Mouse (Mus musculus) left cerebral cortex, postnatal 4 days (tissue): ENCODE measurements around the gene Hamp2. TPM values are rescaled to one million over a fixed set of nuclear protein-coding genes. Genes with fewer than 3 reads are reported as not detected.
A peak's percentile ranks its signal among the peaks of the same experiment; 100 is the strongest.
"Not testable (repeated sequence)": the region's sequence is repeated elsewhere in the genome, so short reads cannot be mapped to it uniquely, and the experiment has no call there.

Experiments
- DNase-seq: peaks from one replicate; pipeline ENCODE4 v3.0.0-alpha.2; 2022
- intact Hi-C: fragments of 180-260 bp; cut with DNase I; formaldehyde crosslinking; loops from one replicate; pipeline ENCODE4 v1.15.1; 2025
- total RNA-seq, 2 experiments: library from RNA; stranded (reverse); gene quantifications; 2 replicates each; pipeline ENCODE4 v1.2.3; 2021

The Hamp2 gene
- total RNA-seq: not detected

- intact Hi-C loops, DNase-seq: not testable (repeated sequence)
Measured at GRCm38 (mm10) chr7:30924581-30924980, at the start of gene Hamp2. Gene Hamp2 (minus strand): TSS chr7:30924681.

GRCm38 (mm10) chr7:30973501-30974289 is 49.2 kb upstream of the Hamp2 start, which contains the start of gene Fam187b:
Gene Fam187b (plus strand): TSS chr7:30973790.
- intact Hi-C loops: no loop called here
- peak; percentile 84 for DNase-seq

GRCm38 (mm10) chr7:30973251-30973500 is 48.7 kb upstream of the Hamp2 start, which contains the start of gene Lsr:
Gene Lsr (minus strand): TSS chr7:30973464.
- no peak for DNase-seq
- intact Hi-C loops: no loop called here

GRCm38 (mm10) chr7:30972426-30973250 is 48.2 kb upstream of the Hamp2 start:
- no peak for DNase-seq
- intact Hi-C loops: no loop called here

- no peak for DNase-seq
- intact Hi-C loops: no loop called here
Measured at GRCm38 (mm10) chr7:30971901-30972300, 47.4 kb upstream of the Hamp2 start.

- no peak for DNase-seq
- intact Hi-C loops: no loop called here
Measured at GRCm38 (mm10) chr7:30969174-30969573, 44.7 kb upstream of the Hamp2 start.

GRCm38 (mm10) chr7:30968611-30969010 is 44.1 kb upstream of the Hamp2 start:
- intact Hi-C loops: no loop called here
- no peak for DNase-seq

GRCm38 (mm10) chr7:30966657-30967056 is 42.2 kb upstream of the Hamp2 start:
- DNase-seq: no peak
- intact Hi-C loops: no loop called here

GRCm38 (mm10) chr7:30965677-30966076 is 41.2 kb upstream of the Hamp2 start:
- no peak for DNase-seq
- intact Hi-C loops: no loop called here

GRCm38 (mm10) chr7:30964366-30964765 is 39.9 kb upstream of the Hamp2 start:
- intact Hi-C loops: no loop called here
- DNase-seq: no peak

- intact Hi-C loops: no loop called here
- no peak for DNase-seq
Measured at GRCm38 (mm10) chr7:30962862-30963261, 38.4 kb upstream of the Hamp2 start.

GRCm38 (mm10) chr7:30959786-30960349 is 35.4 kb upstream of the Hamp2 start:
- intact Hi-C loops: no loop called here
- DNase-seq: no peak

- DNase-seq: no peak
- intact Hi-C loops: no loop called here
Measured at GRCm38 (mm10) chr7:30958866-30959487, 34.5 kb upstream of the Hamp2 start.

- no peak for DNase-seq
- intact Hi-C loops: no loop called here
Measured at GRCm38 (mm10) chr7:30958109-30958865, 33.8 kb upstream of the Hamp2 start.

GRCm38 (mm10) chr7:30957367-30957783 is 32.9 kb upstream of the Hamp2 start:
- intact Hi-C loops: no loop called here
- DNase-seq: peak; percentile 93

GRCm38 (mm10) chr7:30956756-30957366 is 32.4 kb upstream of the Hamp2 start, which contains the start of gene Usf2:
Gene Usf2 (minus strand): TSS chr7:30956803.
- intact Hi-C loops: no loop called here
- DNase-seq: peak; percentile 85

- peak; percentile 40 for DNase-seq
- intact Hi-C loops: no loop called here
Measured at GRCm38 (mm10) chr7:30956357-30956751, 31.9 kb upstream of the Hamp2 start.

GRCm38 (mm10) chr7:30955584-30956356 is 31.3 kb upstream of the Hamp2 start:
- DNase-seq: peak; percentile 92
- intact Hi-C loops: no loop called here

- intact Hi-C loops: no loop called here
- DNase-seq: no peak
Measured at GRCm38 (mm10) chr7:30954971-30955520, 30.6 kb upstream of the Hamp2 start.
